Mouse (Mus musculus) frontal cortex, adult (tissue): ENCODE measurements at regions not wholly inside any gene's neighbourhood (a gene's known extent, or its start where the extent isn't known, plus 50 kb on each side); places are given as distances from the start of the nearest gene placed in this dataset.
A peak's percentile ranks its signal among the peaks of the same experiment; 100 is the strongest.

ENCODE experiments used
- ATAC-seq: cut with Nextera tagmentation; 2 replicates; pipeline ENCODE4 v1.9.2; 2017; ENCODE audit warnings: mild to moderate bottlenecking, moderate library complexity, mixed read lengths; ENCODE audit not compliant: low TSS enrichment

GRCm38 (mm10) chr5:43136142-43136541 is 96.8 kb upstream of the Cpeb2 start:
- ATAC-seq = no peak

GRCm38 (mm10) chr5:43137777-43138176 is 95.2 kb upstream of the Cpeb2 start:
- ATAC-seq = no peak

GRCm38 (mm10) chr5:43138931-43139486 is 94.0 kb upstream of the Cpeb2 start:
- no peak for ATAC-seq

- ATAC-seq = no peak
Observed at GRCm38 (mm10) chr5:43139813-43140212, 93.2 kb upstream of the Cpeb2 start.

GRCm38 (mm10) chr5:43145939-43146338 is 87.0 kb upstream of the Cpeb2 start:
- no peak for ATAC-seq

- ATAC-seq = no peak
Observed at GRCm38 (mm10) chr5:43146928-43147327, 86.0 kb upstream of the Cpeb2 start.

- ATAC-seq = 0 out of 2 replicates have a peak, but pooled peaks have one; percentile 5
Observed at GRCm38 (mm10) chr5:43148486-43148885, 84.5 kb upstream of the Cpeb2 start.

- no peak for ATAC-seq
Observed at GRCm38 (mm10) chr5:43149559-43149958, 83.4 kb upstream of the Cpeb2 start.

- no peak for ATAC-seq
Observed at GRCm38 (mm10) chr5:43151099-43151774, 81.7 kb upstream of the Cpeb2 start.

- ATAC-seq = peak; percentile 62; the same call in 1 of the 2 replicates
Observed at GRCm38 (mm10) chr5:43152119-43152611, 80.8 kb upstream of the Cpeb2 start.

GRCm38 (mm10) chr5:43152881-43153280 is 80.1 kb upstream of the Cpeb2 start:
- ATAC-seq = no peak

- ATAC-seq = no peak
Observed at GRCm38 (mm10) chr5:43156771-43157170, 76.2 kb upstream of the Cpeb2 start.

- no peak for ATAC-seq
Observed at GRCm38 (mm10) chr5:43160140-43160539, 72.8 kb upstream of the Cpeb2 start.

GRCm38 (mm10) chr5:43181475-43181874 is 51.5 kb upstream of the Cpeb2 start:
- no peak for ATAC-seq
